Comparison of ENCODE assay signal across 17 mouse cellular contexts in genomic region chr3:88746871-88747231, GRCm38 (mm10). TPM values are rescaled to one million over a fixed set of nuclear protein-coding genes. Genes with fewer than 3 reads are reported as not detected.
DNase-seq lines count a peak whose midpoint lies in the region; ATAC-seq and TF ChIP-seq lines count a peak whose summit lies in the region.
"Had no signal": no experiment of that assay in that cellular context is flagged by ENCODE, and none has a peak within 500 bp of the region (broad histone marks: within the 10 kb centered on the region; RNA-seq: fewer than 3 reads in every experiment).

No protein-coding gene starts in this region.

- no peak overlapping the region for H3K27ac ChIP-seq in kidney, embryonic 15.5 days
- H3K27ac ChIP-seq in bone marrow macrophage, adult 2 months (ENCODE audit: insufficient read depth, low read depth, low read length), result peak overlapping the region; percentile 41; the same call in 1 of the 2 replicates
- H3K27ac ChIP-seq in liver, embryonic 15.5 days (replicated peaks), result no peak overlapping the region
- no peak overlapping the region for H3K27ac ChIP-seq in forebrain, embryonic 16.5 days (ENCODE audit: low read length)
- H3K27ac ChIP-seq: heart, embryonic 13.5 days; limb, embryonic 15.5 days; midbrain, embryonic 15.5 days had no signal

- peaks cover 36% of the 10 kb centered on the region for H3K36me3 ChIP-seq in kidney, embryonic 15.5 days
- no peaks in the 10 kb centered on the region for H3K36me3 ChIP-seq in liver, embryonic 15.5 days (replicated peaks)
- peaks cover 51% of the 10 kb centered on the region for H3K36me3 ChIP-seq in forebrain, embryonic 16.5 days (ENCODE audit: control insufficient read depth, insufficient read depth)
- H3K36me3 ChIP-seq: G1E had no signal

- no peak for TF ChIP-seq POLR2A in bone marrow macrophage, adult 2 months (IDR thresholded peaks at IDR 0.05; ENCODE audit: borderline replicate concordance, low read depth, low read length)

- no peak for ATAC-seq in kidney, embryonic 15.5 days (replicated peaks; ENCODE audit: low FRiP score)
- ATAC-seq in liver, embryonic 15.5 days (ENCODE audit: insufficient read depth), result 0 out of 2 replicates have a peak, but pooled peaks have one; percentile 9
- no peak for ATAC-seq in forebrain, embryonic 16.5 days
- ATAC-seq: inflammation-experienced regulatory T-cells, adult 6 months; midbrain, embryonic 15.5 days had no signal

- no peak overlapping the region for H3K4me3 ChIP-seq in kidney, embryonic 15.5 days (replicated peaks)
- no peak overlapping the region for H3K4me3 ChIP-seq in bone marrow macrophage, adult 2 months (ENCODE audit: insufficient read depth, low read length)
- H3K4me3 ChIP-seq in liver, embryonic 15.5 days (replicated peaks), result no peak overlapping the region
- H3K4me3 ChIP-seq in forebrain, embryonic 16.5 days (replicated peaks; ENCODE audit: low read length), result no peak overlapping the region
- H3K4me3 ChIP-seq: erythroblast, embryonic 14.5 days; heart, embryonic 13.5 days; limb, embryonic 15.5 days; midbrain, embryonic 15.5 days had no signal

- H3K9ac ChIP-seq in kidney, embryonic 15.5 days, result no peak overlapping the region
- no peak overlapping the region for H3K9ac ChIP-seq in liver, embryonic 15.5 days
- H3K9ac ChIP-seq in forebrain, embryonic 16.5 days (replicated peaks; ENCODE audit: low read depth, low read length), result no peak overlapping the region
- H3K9ac ChIP-seq: heart, embryonic 13.5 days; limb, embryonic 15.5 days; midbrain, embryonic 15.5 days had no signal

- no peaks in the 10 kb centered on the region for H3K27me3 ChIP-seq in kidney, embryonic 15.5 days
- H3K27me3 ChIP-seq in liver, embryonic 15.5 days, result no peaks in the 10 kb centered on the region
- H3K27me3 ChIP-seq in forebrain, embryonic 16.5 days (replicated peaks; ENCODE audit: control insufficient read depth, insufficient read depth, low read length), result no peaks in the 10 kb centered on the region
- H3K27me3 ChIP-seq: heart, embryonic 13.5 days; limb, embryonic 15.5 days; midbrain, embryonic 15.5 days had no signal

- TF ChIP-seq CTCF in bone marrow macrophage, adult 2 months (IDR thresholded peaks at IDR 0.05; ENCODE audit: low read depth, low read length), result no peak

- DNase-seq in kidney, adult 9 months, result peak; percentile 47
- peak; percentile 25 for DNase-seq in ES-CJ7 (ENCODE audit: low read depth, low spot score)
- no peak for DNase-seq in heart, postnatal 25 days (ENCODE audit: low spot score)
- no peak for DNase-seq in left cerebral cortex, postnatal 36 days (ENCODE audit: low spot score in 2 of 2)
- DNase-seq: adrenal gland, postnatal 14 days; cerebellum, postnatal 14 days; layer of hippocampus, adult 9-11 months had no signal

- intact Hi-C loops in heart, postnatal 25 days (cut with DNase I), result no loop called here
- intact Hi-C loops in left cerebral cortex, postnatal 36 days (cut with DNase I), result no loop called here

- WGBS in kidney, embryonic 15.5 days, result 94% methylated on average over 4 of the region's 4 CpGs
- 36% methylated on average over 4 of the region's 4 CpGs for WGBS in liver, embryonic 15.5 days (ENCODE audit: insufficient replicate concordance)
- 82% methylated on average over 4 of the region's 4 CpGs for WGBS in forebrain, embryonic 16.5 days

- H3K9me3 ChIP-seq in kidney, embryonic 15.5 days (replicated peaks), result peaks cover 18% of the 10 kb centered on the region
- H3K9me3 ChIP-seq in liver, embryonic 15.5 days (replicated peaks), result no peaks in the 10 kb centered on the region
- H3K9me3 ChIP-seq in forebrain, embryonic 16.5 days (ENCODE audit: control insufficient read depth, low read length), result peaks cover 11% of the 10 kb centered on the region
- H3K9me3 ChIP-seq: G1E had no signal

- no peaks in the 10 kb centered on the region for H3K4me1 ChIP-seq in kidney, embryonic 15.5 days
- peaks cover 34% of the 10 kb centered on the region for H3K4me1 ChIP-seq in bone marrow macrophage, adult 2 months (ENCODE audit: control insufficient read depth, insufficient read depth, low read length)
- H3K4me1 ChIP-seq in liver, embryonic 15.5 days (replicated peaks), result peaks cover 5% of the 10 kb centered on the region
- no peaks in the 10 kb centered on the region for H3K4me1 ChIP-seq in forebrain, embryonic 16.5 days (replicated peaks; ENCODE audit: control insufficient read depth, insufficient read depth, low read length)
- H3K4me1 ChIP-seq: heart, embryonic 13.5 days; limb, embryonic 15.5 days; midbrain, embryonic 15.5 days had no signal

- H3K4me2 ChIP-seq in kidney, embryonic 15.5 days, result no peak overlapping the region
- no peak overlapping the region for H3K4me2 ChIP-seq in liver, embryonic 15.5 days
- H3K4me2 ChIP-seq in forebrain, embryonic 16.5 days (ENCODE audit: low read length), result no peak overlapping the region
- H3K4me2 ChIP-seq: heart, embryonic 13.5 days; limb, embryonic 15.5 days; midbrain, embryonic 15.5 days had no signal

RNA-seq across cellular contexts. Expression of gene Syt11, which starts 28.1 kb away (rescaled TPM):
- 13.1 and 16.2 TPM in 2 replicates for polyA plus RNA-seq in kidney, embryonic 15.5 days (2015; fragmentation: Nextera tagmentation; extraction: Ambion mirVana)
- polyA plus RNA-seq in bone marrow macrophage, adult 2 months (2012; ENCODE audit: insufficient read depth, insufficient read length, missing spikeins), result 12.1 and 13.5 TPM in 2 replicates
- 0.73 and 1.3 TPM in 2 replicates for polyA plus RNA-seq in liver, embryonic 15.5 days (2015; fragmentation: Nextera tagmentation; extraction: Ambion mirVana)
- total RNA-seq in heart, postnatal 25 days (2021), result 1 to 10 TPM; 3.8 to 7.3 TPM
- 100 to 1,000 TPM; 498 to 620 TPM for total RNA-seq in left cerebral cortex, postnatal 36 days (2021)
- 231 and 248 TPM in 2 replicates for polyA plus RNA-seq in forebrain, embryonic 16.5 days (2015; fragmentation: Nextera tagmentation; extraction: Ambion mirVana)

RNA-seq across cellular contexts. Expression of gene Rit1, which starts 30.2 kb away (rescaled TPM):
- polyA plus RNA-seq in kidney, embryonic 15.5 days (2015; fragmentation: Nextera tagmentation; extraction: Ambion mirVana), result 46.7 and 50.4 TPM in 2 replicates
- 100 and 110 TPM in 2 replicates for polyA plus RNA-seq in bone marrow macrophage, adult 2 months (2012; ENCODE audit: insufficient read depth, insufficient read length, missing spikeins)
- 32.3 and 34.8 TPM in 2 replicates for polyA plus RNA-seq in liver, embryonic 15.5 days (2015; fragmentation: Nextera tagmentation; extraction: Ambion mirVana)
- total RNA-seq in heart, postnatal 25 days (2021), result 10 to 100 TPM; 71.7 to 76.2 TPM
- 10 to 100 TPM; 47.9 to 51.3 TPM for total RNA-seq in left cerebral cortex, postnatal 36 days (2021)
- 43.2 and 52.6 TPM in 2 replicates for polyA plus RNA-seq in forebrain, embryonic 16.5 days (2015; fragmentation: Nextera tagmentation; extraction: Ambion mirVana)

Comparison
In these comparisons a context has a peak if more than half of its experiments do, and no peak if none do; other contexts are left out.
1. DNase-seq: peak in kidney, adult 9 months (single experiment) and ES-CJ7 (single experiment); none in heart, postnatal 25 days (single experiment) and left cerebral cortex, postnatal 36 days (0 of 2).
2. RNA of gene Syt11, which starts 28.1 kb away (polyA plus RNA-seq): 231 to 248 TPM in forebrain, embryonic 16.5 days; 13.1 to 16.2 TPM in kidney, embryonic 15.5 days, 12.1 to 13.5 TPM in bone marrow macrophage, adult 2 months and 0.73 to 1.3 TPM in liver, embryonic 15.5 days; every median in the first group is over 10 times any median in the second.